In genomic region chr17:45884021-45884722, GRCm38 (mm10) we compare ENCODE assay signal across 15 mouse cellular contexts.
DNase-seq lines count a peak whose midpoint lies in the region.
"Had no signal": no experiment of that assay in that cellular context is flagged by ENCODE, and none has a peak within 500 bp of the region (broad histone marks: within the 10 kb centered on the region; RNA-seq: fewer than 3 reads in every experiment).

No protein-coding gene starts in this region.

- DNase-seq in A20 (ENCODE audit: low read depth, low spot score) (peak; percentile 7), R1 (ENCODE audit: low read depth, low spot score) (peak; percentile 28)
- peak; percentile 91 for DNase-seq in kidney, adult 9 months
- DNase-seq in kidney, postnatal 4 days = peak; percentile 61 to 71
- no peak for DNase-seq in heart, postnatal 4 days
- no peak for DNase-seq in urinary bladder, postnatal 14 days (ENCODE audit: low spot score)
- DNase-seq in ovary, postnatal 36 days (ENCODE audit: low spot score) = no peak
- DNase-seq: adrenal gland, postnatal 14 days; cerebellum, adult 11 months; cerebellum, postnatal 14 days; left cerebral cortex, postnatal 4 days; lung, postnatal 14 days; midbrain, embryonic 14.5 days; right cerebral cortex, postnatal 14 days; spleen, adult 18-20 months had no signal

Comparison
In these comparisons a context has a peak if more than half of its experiments do, and no peak if none do; other contexts are left out.
1. DNase-seq: peak in A20 (single experiment), R1 (single experiment), kidney, adult 9 months (single experiment) and kidney, postnatal 4 days (2 of 2); none in heart, postnatal 4 days (single experiment), urinary bladder, postnatal 14 days (single experiment) and ovary, postnatal 36 days (single experiment).